Mouse (Mus musculus): ENCODE results near the gene Pkig.

DNA sequence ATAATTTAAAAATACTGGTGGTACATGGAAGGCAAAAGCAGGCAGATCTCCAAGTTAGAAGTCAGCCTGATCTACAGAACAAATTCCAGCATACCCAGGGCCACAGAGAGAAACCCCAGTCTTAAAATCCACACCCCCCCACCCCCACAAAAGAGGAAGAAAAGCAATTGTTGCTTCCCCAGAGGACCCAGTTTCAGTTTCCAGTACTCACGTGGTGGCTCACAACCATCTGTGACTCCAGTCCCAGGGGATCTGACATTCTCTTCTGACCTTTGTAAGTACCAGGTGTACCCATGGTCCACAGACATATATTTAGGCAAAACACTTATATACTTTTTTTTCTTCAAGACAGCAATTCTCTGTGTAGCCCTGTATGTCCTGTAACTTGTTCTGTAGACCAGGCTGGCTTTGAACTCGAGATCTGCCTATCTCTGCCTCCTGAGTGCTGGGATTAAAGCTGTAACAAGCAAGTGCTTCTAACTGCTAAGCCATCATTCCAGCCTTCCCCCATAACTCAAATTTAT, 4.6 kb downstream of the Pkig start:
- TF ChIP-seq POLR2AphosphoS5 (IDR thresholded peaks at IDR 0.05; ENCODE audit: borderline replicate concordance, low read depth, low read length) = no peak
- TF ChIP-seq KAT2A (conservative IDR thresholded peaks at IDR 0.05; ENCODE audit: low read depth, low read length) = no peak
- TF ChIP-seq SMC3 (IDR thresholded peaks at IDR 0.05; ENCODE audit: low read depth, low read length) = no peak
